Mouse (Mus musculus) thymus, adult 2 months (tissue): ENCODE results near the gene Iqub.

ENCODE experiments used
- CTCF ChIP-seq: fragments of 200-500 bp; IDR thresholded peaks from 2 replicates; pipeline ENCODE4 v1.5.1; 2012; ENCODE audit warnings: mild to moderate bottlenecking, control low read depth, low read length, moderate library complexity, borderline replicate concordance; ENCODE audit not compliant: control insufficient read depth, poor library complexity, insufficient read depth; ENCODE audit errors: extremely low read depth
- POLR2A ChIP-seq: fragments of 200-500 bp; IDR thresholded peaks from 2 replicates; pipeline ENCODE4 v1.6.1; 2012; ENCODE audit warnings: mild to moderate bottlenecking, low read length, control low read depth, moderate library complexity; ENCODE audit not compliant: control insufficient read depth, poor library complexity, insufficient read depth; ENCODE audit errors: extremely low read depth

GRCm38 (mm10) chr6:24542393-24542792, 27.5 kb upstream of the Iqub start:
- TF ChIP-seq POLR2A (no peak), CTCF (no peak)
